Mouse (Mus musculus) layer of hippocampus, adult 18-20 months (tissue): ENCODE measurements around the gene Mrps11. TPM values are rescaled to one million over a fixed set of nuclear protein-coding genes. Genes with fewer than 3 reads are reported as not detected.

ENCODE experiments used
- total RNA-seq, 2 experiments: library from RNA; stranded (reverse); gene quantifications; 2 replicates each; pipeline ENCODE4 v1.2.3; 2021

The Mrps11 gene
- total RNA-seq, 2 experiments from 2014 or later: 39.9 to 40.9 TPM

Other genes starting within 250 kb of the Mrps11 start
- 100 to 1,000 TPM; 182 to 195 TPM for gene Ntrk3, start 45.1 kb upstream of the Mrps11 start, total RNA-seq
- 10 to 100 TPM; 29.2 to 29.7 TPM for gene Mrpl46, start 412 bp downstream of the Mrps11 start, total RNA-seq
- gene Det1, start 64.1 kb downstream of the Mrps11 start, total RNA-seq: 1 to 10 TPM; 6.3 to 7.6 TPM
- gene Aen, start 112.7 kb downstream of the Mrps11 start, total RNA-seq: 10 to 100 TPM; 21.5 to 24.1 TPM
- gene Isg20, start 130.3 kb downstream of the Mrps11 start, total RNA-seq: under 1 TPM; 0.68 to 0.69 TPM